Mouse (Mus musculus) ovary, postnatal 36 days (tissue): ENCODE data around the gene Dgkk.
"Not testable (repeated sequence)": the region's sequence is repeated elsewhere in the genome, so short reads cannot be mapped to it uniquely, and the experiment has no call there.

Experiments used
- DNase-seq: peaks from one replicate; pipeline ENCODE4 v3.0.0; 2022; ENCODE audit warnings: low spot score, mixed read lengths

Gene Dgkk

DNA sequence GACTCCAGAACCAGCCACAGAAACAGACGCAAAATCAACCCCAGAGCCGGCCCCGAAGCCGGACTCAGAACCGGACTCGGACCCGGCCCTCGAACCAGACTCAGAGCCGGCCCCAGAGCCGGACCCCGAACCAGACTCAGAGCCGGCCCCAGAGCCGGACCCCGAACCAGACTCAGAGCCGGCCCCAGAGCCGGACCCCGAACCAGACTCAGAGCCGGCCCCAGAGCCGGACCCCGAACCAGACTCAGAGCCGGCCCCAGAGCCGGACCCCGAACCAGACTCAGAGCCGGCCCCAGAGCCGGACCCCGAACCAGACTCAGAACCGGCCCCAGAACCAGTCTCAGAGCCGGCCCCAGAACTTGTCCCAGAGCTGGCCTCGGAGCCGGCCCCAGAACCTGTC, at the start of gene Dgkk:
Dgkk (plus strand) TSS at position 301 of the 400 bp plus-strand sequence.
- not testable (repeated sequence) for DNase-seq

DNA sequence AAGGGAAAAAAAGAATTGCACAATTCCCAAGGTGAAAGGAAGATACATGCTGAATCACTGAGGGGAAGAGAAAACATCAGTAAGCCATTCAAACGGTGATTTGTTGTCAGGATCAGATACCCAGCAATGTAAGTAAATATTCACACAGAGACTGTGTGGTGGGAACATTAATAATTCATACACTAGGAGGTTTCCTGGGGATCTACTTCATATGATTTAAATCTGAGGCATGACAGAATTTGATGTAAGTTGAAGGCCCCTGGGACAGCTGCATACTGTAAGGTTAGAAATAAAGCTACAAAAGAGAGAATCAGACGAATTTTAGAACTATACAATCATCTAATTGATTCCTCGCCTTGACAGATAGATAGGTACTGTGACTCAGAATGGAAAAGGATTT, 45.1 kb upstream of the Dgkk start:
- no peak for DNase-seq

DNA sequence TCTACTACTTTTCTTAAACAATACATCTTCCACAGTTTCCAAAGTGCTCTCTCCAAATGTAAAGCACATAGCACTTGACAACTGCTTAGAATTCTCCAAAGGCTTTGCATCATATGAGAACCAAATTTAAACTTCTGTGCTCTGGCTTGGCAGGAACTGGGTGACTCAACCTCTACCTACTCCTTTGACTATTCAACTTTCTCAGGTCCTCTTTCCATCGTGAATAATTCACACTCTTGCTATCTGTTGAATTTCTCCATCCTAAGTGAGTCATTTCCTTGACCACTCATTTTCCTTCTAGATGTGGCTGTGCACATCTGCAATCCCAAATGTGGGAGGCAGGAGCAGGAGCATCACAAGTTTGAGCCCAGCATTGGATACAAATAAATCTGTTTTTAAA, 28.4 kb upstream of the Dgkk start:
- DNase-seq = no peak

DNA sequence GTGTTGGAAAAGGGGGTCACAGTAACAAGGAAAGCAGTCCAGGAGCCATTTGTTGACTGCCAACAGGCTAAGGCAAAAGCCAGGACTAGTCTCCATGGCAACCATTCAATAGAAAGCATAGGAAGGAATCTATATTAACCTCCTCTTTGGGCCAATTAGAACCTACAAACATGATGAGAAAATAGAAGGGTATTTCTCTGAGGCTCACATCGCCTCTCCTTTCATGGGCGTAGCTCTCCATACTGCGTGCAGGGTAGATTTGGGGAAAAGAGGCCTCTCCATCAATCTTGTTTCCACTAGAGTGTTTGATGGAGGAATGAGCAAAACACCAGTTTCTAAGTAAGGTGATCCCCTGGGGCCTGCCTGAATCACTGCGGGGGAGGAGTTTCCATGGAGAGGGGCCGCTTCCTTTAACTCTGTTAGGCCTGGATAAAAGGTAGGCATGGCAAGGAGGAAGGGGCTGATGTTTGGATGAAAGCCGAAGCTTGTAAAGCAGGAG, 27.5 kb upstream of the Dgkk start:
- no peak for DNase-seq

DNA sequence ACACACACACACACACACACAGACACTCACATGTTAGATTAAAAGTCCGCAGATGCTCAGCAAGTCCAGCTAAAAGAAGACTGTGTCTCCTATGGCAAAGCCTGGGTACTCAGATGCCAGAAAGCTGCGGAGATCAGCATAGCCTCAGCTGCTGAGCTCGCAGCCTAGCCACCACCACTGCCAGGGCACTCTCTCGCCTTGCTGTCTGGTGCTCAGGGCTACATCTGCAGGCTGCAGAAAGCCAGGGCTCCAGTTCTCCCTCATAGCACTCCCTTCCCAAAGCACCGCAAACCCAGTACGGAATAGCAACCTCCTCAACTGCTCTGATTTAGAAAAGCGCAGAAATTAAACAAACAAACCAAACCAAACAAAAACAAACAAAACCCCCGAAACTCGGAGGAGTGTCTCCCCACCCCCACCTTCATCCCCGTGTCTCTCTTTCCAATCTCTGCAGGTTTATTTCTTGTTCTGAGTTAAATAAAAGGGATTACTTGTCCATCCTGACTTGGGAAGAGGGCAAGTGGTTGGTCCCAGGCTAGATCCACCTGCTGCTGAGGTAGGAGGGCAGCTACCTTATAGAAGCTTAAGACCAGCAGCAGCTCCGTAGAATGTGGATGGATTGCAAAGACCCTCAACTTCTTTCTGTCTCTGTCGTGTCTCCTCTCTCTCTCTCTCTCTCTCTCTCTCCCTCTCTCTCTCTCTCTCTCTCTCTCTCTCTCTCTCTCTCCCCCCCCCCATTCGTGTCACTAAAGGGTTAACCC, 1.4 kb upstream of the Dgkk start:
- DNase-seq = no peak

GRCm38 (mm10) chrX:6778250-6778637, 862 bp upstream of the Dgkk start:
- DNase-seq = peak; percentile 20

DNA sequence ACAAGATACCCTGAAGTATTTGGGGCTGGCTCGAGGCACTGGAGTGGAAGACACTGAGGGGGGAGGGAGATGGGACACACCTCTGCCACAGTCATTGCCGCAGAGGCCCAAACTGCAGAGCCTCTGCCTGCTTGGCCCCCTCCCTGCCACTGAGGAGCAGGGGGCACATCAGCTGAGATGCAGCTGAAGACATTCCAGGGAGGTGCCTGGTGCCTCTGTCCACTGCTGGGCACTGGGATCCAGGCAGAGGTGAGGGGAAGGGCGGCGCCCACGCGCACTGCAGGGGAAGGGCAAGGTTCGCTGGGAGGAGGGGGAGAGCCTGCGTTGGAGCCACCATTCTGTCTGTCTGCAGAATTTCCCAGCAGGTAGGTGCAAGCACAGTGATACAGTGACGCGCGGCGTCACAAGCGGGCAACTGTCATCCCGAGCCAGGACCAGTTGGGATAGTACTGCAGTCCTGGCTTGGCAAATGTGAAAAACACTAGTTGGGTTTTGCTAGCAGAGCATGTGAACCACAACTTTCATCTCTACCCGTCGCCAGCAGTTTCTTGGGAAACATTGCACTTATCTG, 948 bp downstream of the Dgkk start:
- no peak for DNase-seq

- DNase-seq = no peak
Observed at GRCm38 (mm10) chrX:6832553-6832952, 53.4 kb downstream of the Dgkk start.

- no peak for DNase-seq
Observed at GRCm38 (mm10) chrX:6853466-6853865, 74.4 kb downstream of the Dgkk start.

DNA sequence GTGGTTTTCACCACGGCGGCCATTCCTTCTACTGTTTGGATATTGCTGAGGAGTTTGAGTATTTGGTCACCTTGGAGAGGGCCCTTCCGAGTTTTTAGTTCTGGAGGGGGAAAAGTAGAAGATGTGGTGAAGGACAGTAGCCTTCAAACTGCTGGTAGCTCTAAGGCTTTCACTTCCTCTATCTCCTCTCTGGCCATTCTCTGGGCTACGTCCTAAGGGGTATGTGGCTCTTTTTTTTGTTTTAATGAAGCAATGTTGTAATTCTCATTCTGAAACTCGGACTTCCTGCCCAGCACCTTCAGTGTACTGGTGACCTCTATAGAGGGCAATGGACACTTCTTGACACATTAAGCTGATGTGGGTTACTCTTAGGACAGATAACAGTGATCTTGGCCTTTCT, 75.0 kb downstream of the Dgkk start:
- no peak for DNase-seq

- DNase-seq = no peak
Observed at GRCm38 (mm10) chrX:6893933-6894332, 114.8 kb downstream of the Dgkk start.

DNA sequence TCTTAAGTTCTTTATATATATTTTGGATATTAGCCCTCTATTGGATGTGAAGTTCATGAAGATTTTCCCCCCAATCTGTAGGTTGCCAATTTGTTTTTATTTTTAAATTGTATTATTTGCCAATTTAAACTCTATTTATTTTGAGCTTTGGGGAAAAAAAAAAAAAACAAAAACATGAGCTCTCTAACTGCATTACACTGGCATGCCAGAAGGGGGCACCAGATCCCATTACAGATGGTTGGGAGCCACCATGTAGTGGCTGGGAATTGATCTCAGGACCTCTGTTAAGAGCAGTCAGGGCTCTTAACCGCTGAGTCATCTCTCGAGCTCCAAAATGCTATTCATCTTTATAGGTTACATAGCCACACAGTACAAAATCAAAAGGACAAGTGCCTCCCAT, 131.9 kb downstream of the Dgkk start:
- DNase-seq = no peak

DNA sequence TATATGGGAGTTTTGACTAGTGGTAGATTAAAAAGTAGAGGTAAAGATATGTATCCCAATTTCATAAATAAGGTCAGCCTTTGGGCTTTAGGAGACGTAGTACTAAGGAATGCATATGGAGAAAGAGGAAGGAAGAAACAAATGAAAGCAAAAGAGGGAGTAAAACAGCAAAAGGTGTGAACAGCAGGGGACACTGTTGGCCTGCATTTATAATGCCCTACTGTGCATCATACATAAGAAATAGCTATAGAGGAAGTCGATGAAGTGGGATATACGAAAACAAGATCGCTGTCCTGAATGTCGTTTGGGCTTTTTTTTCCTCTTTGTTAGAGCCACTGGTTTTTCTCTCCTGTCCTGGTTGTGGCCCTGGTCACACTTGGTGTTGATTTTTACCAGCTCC, 143.1 kb downstream of the Dgkk start:
- no peak for DNase-seq

DNA sequence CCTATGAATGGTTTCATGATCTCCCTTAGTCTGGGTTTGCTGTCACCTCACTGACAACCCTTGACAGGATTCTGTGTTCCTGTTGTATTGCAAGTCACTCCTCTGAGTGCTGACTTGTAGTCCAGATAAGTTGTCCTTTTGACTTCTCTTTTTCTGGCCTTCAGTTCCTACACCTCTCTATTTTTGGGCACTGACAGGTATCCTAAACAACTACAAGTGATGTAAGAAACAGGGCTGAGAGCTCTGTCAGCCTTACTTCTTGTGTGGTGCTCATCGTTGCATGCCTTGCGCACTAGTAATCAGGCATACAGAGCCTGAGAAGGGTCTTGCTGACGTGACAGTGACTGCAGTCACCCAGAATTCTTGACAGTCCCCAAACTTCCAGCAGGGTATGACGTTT, 147.1 kb downstream of the Dgkk start:
- no peak for DNase-seq

DNA sequence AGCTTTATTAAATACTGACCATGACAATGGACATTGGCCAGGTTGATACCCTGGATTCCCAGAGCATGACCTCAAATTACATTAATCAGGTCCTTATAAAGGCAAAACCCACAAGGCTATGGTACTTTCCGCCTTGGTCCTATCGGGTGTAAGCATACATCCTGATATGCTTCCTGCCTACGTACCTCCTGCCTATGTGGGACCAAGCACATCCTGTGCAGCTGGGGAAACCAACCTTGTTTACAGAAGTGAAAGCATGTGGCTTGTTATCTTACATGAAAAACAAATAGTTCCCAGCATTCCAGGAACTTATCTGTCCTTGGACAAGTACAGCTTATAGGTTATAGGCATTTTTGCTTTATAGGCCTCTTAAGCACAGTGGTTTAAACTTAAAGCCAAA, 189.5 kb downstream of the Dgkk start:
- no peak for DNase-seq

DNA sequence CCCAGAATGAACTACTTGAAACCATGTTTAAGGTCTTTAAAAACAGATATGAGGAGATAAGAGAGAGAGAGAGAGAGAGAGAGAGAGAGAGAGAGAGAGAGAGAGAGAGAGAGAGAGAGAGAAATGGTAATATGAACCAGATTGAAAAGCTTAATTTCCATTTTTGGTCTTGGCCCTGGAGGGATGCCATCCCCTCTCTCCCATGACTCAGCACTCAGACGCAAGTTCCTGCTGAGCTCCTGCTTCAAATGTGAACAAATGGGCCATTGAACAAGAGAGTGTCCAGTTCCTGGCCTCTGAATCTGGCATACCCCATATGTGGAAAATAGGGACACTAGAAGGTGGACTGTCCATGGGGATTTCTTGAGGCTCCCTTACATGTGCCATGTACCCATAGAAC, 192.8 kb downstream of the Dgkk start:
- no peak for DNase-seq

GRCm38 (mm10) chrX:6983916-6984315, 204.8 kb downstream of the Dgkk start:
- DNase-seq = not testable (repeated sequence)
